Mouse (Mus musculus): ENCODE data around the gene Tas2r129. TPM values are rescaled to one million over a fixed set of nuclear protein-coding genes. Genes with fewer than 3 reads are reported as not detected.
"Not testable (repeated sequence)": the region's sequence is repeated elsewhere in the genome, so short reads cannot be mapped to it uniquely, and the experiment has no call there.

Gene Tas2r129
- total RNA-seq (2021) = not detected
- long read RNA-seq, experiment 1 = 0 reads
- long read RNA-seq, experiment 2 = 0 reads

DNA sequence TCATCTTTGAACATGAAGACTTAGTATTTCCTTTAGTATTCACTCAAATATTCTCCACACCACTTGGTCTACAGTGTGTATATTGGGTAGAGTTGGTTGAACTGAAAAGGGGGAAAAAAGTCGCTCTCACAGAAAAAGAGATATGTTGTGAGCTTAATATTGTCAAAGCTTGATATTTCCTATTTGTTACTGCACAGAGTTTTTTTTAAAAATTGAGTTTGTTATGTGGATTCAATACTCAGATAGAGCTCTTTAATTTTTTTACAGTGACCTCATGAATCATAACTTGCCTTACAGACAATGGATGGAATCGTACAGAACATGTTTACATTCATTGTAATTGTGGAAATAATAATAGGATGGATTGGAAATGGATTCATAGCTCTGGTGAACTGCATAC, at the start of gene Tas2r129:
Gene Tas2r129 (plus strand): TSS at position 301 of the 400 bp plus-strand sequence.
- intact Hi-C loops (cut with DNase I) = no loop called here
- no peak for DNase-seq

DNA sequence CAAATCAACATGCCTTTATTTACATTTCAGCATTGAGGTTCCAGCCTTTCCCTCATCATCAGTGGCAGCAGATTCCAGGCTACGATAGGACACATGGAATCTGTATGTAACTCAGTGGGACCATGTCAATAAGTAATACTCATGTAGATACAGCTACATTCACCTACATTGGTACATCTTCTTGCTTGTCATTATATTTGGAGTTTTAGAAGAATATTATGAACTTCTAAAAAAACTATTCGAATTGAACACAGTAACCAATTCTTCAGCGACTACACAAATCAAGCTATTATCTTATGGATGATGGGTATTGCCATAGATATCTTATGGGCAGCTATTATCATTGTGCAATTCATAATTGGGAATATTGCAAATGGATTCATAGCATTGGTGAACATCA, 41.6 kb upstream of the Tas2r129 start, which contains the start of gene Tas2r125:
Gene Tas2r125 (plus strand): TSS at position 301 of the 400 bp plus-strand sequence.
- DNase-seq = no peak
- intact Hi-C loops (cut with DNase I) = no loop called here

DNA sequence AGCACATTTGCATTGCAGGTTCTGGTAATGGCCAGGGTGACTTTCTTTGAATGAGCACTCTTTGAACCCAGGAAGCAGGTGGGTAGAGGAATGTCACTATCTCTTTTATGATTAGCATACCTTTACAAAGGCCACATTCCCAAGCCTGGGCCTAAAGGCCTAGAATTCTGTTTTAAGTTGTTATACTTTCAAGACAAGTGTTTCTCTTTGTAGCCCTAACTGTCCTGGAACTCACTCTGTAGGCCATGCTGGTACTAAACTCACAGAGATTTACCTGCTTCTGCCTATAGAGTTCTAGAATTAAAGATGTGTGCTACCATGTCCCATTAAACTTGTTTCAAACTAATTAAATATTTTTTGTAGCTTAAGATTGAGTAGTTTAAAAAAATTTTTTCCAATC, 9.5 kb upstream of the Tas2r129 start:
- intact Hi-C loops (cut with DNase I); DNase-seq: not testable (repeated sequence)

DNA sequence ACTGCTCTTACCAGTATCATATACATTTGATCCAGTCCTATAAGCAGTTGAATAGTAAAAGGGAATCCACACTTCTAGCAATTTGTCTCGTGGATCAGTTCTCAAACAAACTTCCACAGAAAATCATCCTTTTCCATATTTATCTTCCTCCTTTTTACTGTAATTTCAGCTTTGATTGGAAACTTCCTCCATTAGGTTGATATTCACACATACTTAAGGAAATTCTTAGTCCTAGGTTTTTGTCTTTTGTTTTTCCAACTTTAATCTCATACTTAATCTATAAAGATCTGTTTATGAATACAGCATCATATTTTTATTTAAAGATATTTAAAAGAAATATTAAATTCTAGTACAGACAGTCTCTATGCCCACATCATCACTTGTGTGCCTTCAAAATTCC, 6.9 kb downstream of the Tas2r129 start, which contains the start of gene Tas2r131:
Gene Tas2r131 (minus strand): TSS at position 101 of the 400 bp plus-strand sequence.
- DNase-seq = no peak
- intact Hi-C loops (cut with DNase I) = no loop called here

DNA sequence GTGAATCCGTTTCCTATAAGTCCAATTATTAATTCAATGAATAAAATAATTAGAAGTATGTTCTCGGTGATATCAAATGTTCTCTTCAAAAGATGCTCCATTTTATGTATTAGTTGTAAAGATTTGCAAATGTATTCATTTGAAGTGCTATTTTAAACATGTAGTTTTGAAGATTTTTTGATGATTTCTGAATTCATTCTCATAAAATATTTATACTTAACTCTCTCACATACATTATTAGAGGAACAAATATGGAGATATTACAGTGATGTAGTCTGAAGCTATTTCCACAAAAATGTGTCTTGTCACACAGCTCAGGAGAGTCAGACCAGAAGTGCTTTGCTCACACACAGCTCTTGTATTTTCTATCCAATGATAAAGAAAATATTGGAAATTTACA, 30.0 kb downstream of the Tas2r129 start, which contains the start of gene Tas2r109:
Gene Tas2r109 (minus strand): TSS at position 101 of the 400 bp plus-strand sequence.
- intact Hi-C loops (cut with DNase I) = no loop called here

More for the DNA sequence above, 30.0 kb downstream of the Tas2r129 start, which contains the start of gene Tas2r109:
- no peak for DNase-seq

Other genes starting within 250 kb of the Tas2r129 start
- not detected for gene Tas2r122, start 239.2 kb upstream of the Tas2r129 start, total RNA-seq (2021)
- not detected for gene Tas2r115, start 213.1 kb upstream of the Tas2r129 start, total RNA-seq (2021)
- gene Tas2r124, start 196.4 kb upstream of the Tas2r129 start, total RNA-seq (2021) = not detected
- not detected for gene Tas2r102, start 189.0 kb upstream of the Tas2r129 start, total RNA-seq (2021)
- gene Tas2r136, start 172.9 kb upstream of the Tas2r129 start, total RNA-seq (2021) = not detected
- gene Tas2r117, start 148.3 kb upstream of the Tas2r129 start, total RNA-seq (2021) = not detected
- gene Tas2r123, start 104.0 kb upstream of the Tas2r129 start, total RNA-seq (2021) = not detected
- gene Tas2r116, start 95.7 kb upstream of the Tas2r129 start, total RNA-seq (2021) = not detected
- not detected for gene Tas2r110, start 83.1 kb upstream of the Tas2r129 start, total RNA-seq (2021)
- not detected for gene Tas2r113, start 58.1 kb upstream of the Tas2r129 start, total RNA-seq (2021)
- not detected for gene Tas2r125, start 41.5 kb upstream of the Tas2r129 start, total RNA-seq (2021)
- not detected for gene Tas2r131, start 6.8 kb downstream of the Tas2r129 start, total RNA-seq (2021)
- gene Tas2r109, start 29.9 kb downstream of the Tas2r129 start, total RNA-seq (2021) = not detected
- gene Tas2r103, start 86.0 kb downstream of the Tas2r129 start, total RNA-seq (2021) = not detected
- not detected for gene Tas2r140, start 104.7 kb downstream of the Tas2r129 start, total RNA-seq (2021)
- gene Smim10l1, start 153.8 kb downstream of the Tas2r129 start, total RNA-seq (2021) = 10 to 100 TPM; 65.5 to 73.3 TPM